27 mouse cellular contexts compared by ENCODE assay signal in genomic region chr8:105080814-105081336, GRCm38 (mm10). TPM values are rescaled to one million over a fixed set of nuclear protein-coding genes. Genes with fewer than 3 reads are reported as not detected.
A peak's percentile ranks its signal among the peaks of the same experiment; 100 is the strongest.
DNase-seq lines count a peak whose midpoint lies in the region; ATAC-seq and TF ChIP-seq lines count a peak whose summit lies in the region.
"Had no signal": no experiment of that assay in that cellular context is flagged by ENCODE, and none has a peak within 500 bp of the region (broad histone marks: within the 10 kb centered on the region; RNA-seq: fewer than 3 reads in every experiment).

No protein-coding gene starts in this region.

- H3K4me3 ChIP-seq in heart, adult 2 months, result no peak overlapping the region
- no peak overlapping the region for H3K4me3 ChIP-seq in liver, adult 2 months (ENCODE audit: insufficient read depth, low read depth, low read length)
- H3K4me3 ChIP-seq in liver, embryonic 11.5 days (ENCODE audit: low read depth, low read length), result no peak overlapping the region
- no peak overlapping the region for H3K4me3 ChIP-seq in intestine, embryonic 16.5 days (ENCODE audit: low read length)
- H3K4me3 ChIP-seq: embryonic facial prominence, embryonic 10.5 days; embryonic facial prominence, embryonic 12.5 days; forebrain, embryonic 13.5 days; forebrain, embryonic 15.5 days had no signal

- intact Hi-C loops in heart, adult 2 months (cut with DNase I), result no loop called here

- no peak for TF ChIP-seq EP300 in heart, adult 2 months (IDR thresholded peaks at IDR 0.05; ENCODE audit: insufficient read depth, low read depth, low read length)

- H3K27me3 ChIP-seq in heart, adult 2 months (ENCODE audit: control insufficient read depth, insufficient read depth, low read length), result no peaks in the 10 kb centered on the region
- H3K27me3 ChIP-seq in liver, adult 2 months (ENCODE audit: control insufficient read depth, insufficient read depth, low read length), result no peaks in the 10 kb centered on the region
- H3K27me3 ChIP-seq in liver, embryonic 11.5 days (replicated peaks; ENCODE audit: control insufficient read depth, insufficient read depth, low read length), result no peaks in the 10 kb centered on the region
- no peaks in the 10 kb centered on the region for H3K27me3 ChIP-seq in intestine, embryonic 16.5 days (replicated peaks; ENCODE audit: control insufficient read depth, insufficient read depth, low read length)
- H3K27me3 ChIP-seq: embryonic facial prominence, embryonic 12.5 days; forebrain, embryonic 13.5 days; forebrain, embryonic 15.5 days had no signal

- H3K27ac ChIP-seq in heart, adult 2 months, result no peak overlapping the region
- peak overlapping the region; percentile 89 for H3K27ac ChIP-seq in liver, adult 2 months (replicated peaks; ENCODE audit: insufficient read depth, low read depth, low read length)
- H3K27ac ChIP-seq in liver, embryonic 11.5 days (ENCODE audit: low read depth, low read length), result no peak overlapping the region
- H3K27ac ChIP-seq in intestine, embryonic 16.5 days (ENCODE audit: low read length), result no peak overlapping the region
- H3K27ac ChIP-seq: embryonic facial prominence, embryonic 10.5 days; embryonic facial prominence, embryonic 12.5 days; forebrain, embryonic 13.5 days; forebrain, embryonic 15.5 days had no signal

- H3K9me3 ChIP-seq in liver, embryonic 11.5 days (ENCODE audit: control insufficient read depth, low read length), result no peaks in the 10 kb centered on the region
- H3K9me3 ChIP-seq in intestine, embryonic 16.5 days (ENCODE audit: control insufficient read depth, low read length), result no peaks in the 10 kb centered on the region
- H3K9me3 ChIP-seq: embryonic facial prominence, embryonic 10.5 days; embryonic facial prominence, embryonic 12.5 days; forebrain, embryonic 13.5 days; forebrain, embryonic 15.5 days; G1E had no signal

- no peak for TF ChIP-seq CTCF in heart, adult 2 months (IDR thresholded peaks at IDR 0.05)
- TF ChIP-seq CTCF in liver, adult 2 months (IDR thresholded peaks at IDR 0.05; ENCODE audit: low read depth, low read length), result no peak

- H3K9ac ChIP-seq in heart, adult 2 months (ENCODE audit: low read depth, low read length), result no peak overlapping the region
- H3K9ac ChIP-seq in liver, adult 2 months (ENCODE audit: low read depth, low read length), result peak overlapping the region; percentile 71
- H3K9ac ChIP-seq in liver, embryonic 11.5 days (ENCODE audit: low read depth, low read length), result no peak overlapping the region
- no peak overlapping the region for H3K9ac ChIP-seq in intestine, embryonic 16.5 days (ENCODE audit: low read depth, low read length)
- H3K9ac ChIP-seq: embryonic facial prominence, embryonic 12.5 days; forebrain, embryonic 13.5 days; forebrain, embryonic 15.5 days had no signal

- no peaks in the 10 kb centered on the region for H3K36me3 ChIP-seq in heart, adult 2 months (ENCODE audit: control insufficient read depth, insufficient read depth, low read length)
- H3K36me3 ChIP-seq in liver, adult 2 months (ENCODE audit: control insufficient read depth, insufficient read depth, low read length), result peaks cover 12% of the 10 kb centered on the region
- H3K36me3 ChIP-seq in liver, embryonic 11.5 days (ENCODE audit: control insufficient read depth, insufficient read depth, low read length), result no peaks in the 10 kb centered on the region
- no peaks in the 10 kb centered on the region for H3K36me3 ChIP-seq in intestine, embryonic 16.5 days (ENCODE audit: control insufficient read depth, insufficient read depth, low read length)
- H3K36me3 ChIP-seq: embryonic facial prominence, embryonic 10.5 days; embryonic facial prominence, embryonic 12.5 days; forebrain, embryonic 15.5 days; G1E had no signal

- WGBS in heart, adult 2 months, result 66% methylated on average over 5 of the region's 5 CpGs
- 20% methylated on average over 5 of the region's 5 CpGs for WGBS in liver, adult 2 months
- 61% methylated on average over 5 of the region's 5 CpGs for WGBS in liver, embryonic 11.5 days
- WGBS in intestine, embryonic 16.5 days, result 44% methylated on average over 5 of the region's 5 CpGs

- no peaks in the 10 kb centered on the region for H3K4me1 ChIP-seq in heart, adult 2 months (ENCODE audit: control insufficient read depth, insufficient read depth, low read length)
- H3K4me1 ChIP-seq in liver, adult 2 months (ENCODE audit: control insufficient read depth, insufficient read depth, low read length), result peaks cover 31% of the 10 kb centered on the region
- H3K4me1 ChIP-seq in liver, embryonic 11.5 days (replicated peaks; ENCODE audit: control insufficient read depth, insufficient read depth, low read length), result no peaks in the 10 kb centered on the region
- no peaks in the 10 kb centered on the region for H3K4me1 ChIP-seq in intestine, embryonic 16.5 days (ENCODE audit: control insufficient read depth, insufficient read depth, low read length)
- H3K4me1 ChIP-seq: embryonic facial prominence, embryonic 10.5 days; embryonic facial prominence, embryonic 12.5 days; forebrain, embryonic 13.5 days; forebrain, embryonic 15.5 days had no signal

- no peak for TF ChIP-seq POLR2A in heart, adult 2 months (IDR thresholded peaks at IDR 0.05; ENCODE audit: insufficient read depth, low read depth, low read length)
- TF ChIP-seq POLR2A in liver, adult 2 months (IDR thresholded peaks at IDR 0.05; ENCODE audit: extremely low read depth, insufficient read depth, low read length), result no peak

- peak; percentile 33 for DNase-seq in heart, adult 11 months
- DNase-seq in heart, adult 2 months, result no peak
- DNase-seq in liver, adult 2 months (ENCODE audit: extremely low read depth, low read depth, low spot score), result peak; percentile 96
- no peak for DNase-seq in liver, embryonic 11.5 days (ENCODE audit: low spot score)
- DNase-seq: adrenal gland, adult 8-10 months; adrenal gland, postnatal 14 days; adrenal gland, postnatal 36 days; B cell, adult 2 months; cerebellum, adult 11-12 months; cerebellum, adult 2 months; cerebellum, adult 9-10 months; cerebellum, postnatal 10 days; cerebellum, postnatal 25 days had no signal

- H3K4me2 ChIP-seq in liver, embryonic 11.5 days, result no peak overlapping the region
- no peak overlapping the region for H3K4me2 ChIP-seq in intestine, embryonic 16.5 days (ENCODE audit: low read depth, low read length)
- H3K4me2 ChIP-seq: embryonic facial prominence, embryonic 12.5 days; forebrain, embryonic 13.5 days; forebrain, embryonic 15.5 days had no signal

- H3K79me2 ChIP-seq in heart, adult 2 months (replicated peaks; ENCODE audit: control insufficient read depth, insufficient read depth, low read length), result no peaks in the 10 kb centered on the region
- no peaks in the 10 kb centered on the region for H3K79me2 ChIP-seq in liver, adult 2 months (ENCODE audit: control insufficient read depth, insufficient read depth, low read length)

- no peak for ATAC-seq in liver, embryonic 11.5 days (replicated peaks; ENCODE audit: low FRiP score)
- peak; percentile 52; the same call in 1 of the 2 replicates for ATAC-seq in intestine, embryonic 16.5 days
- ATAC-seq: activated CD4-positive, CD25-positive, alpha-beta regulatory T cell, adult 4 months; CD4-positive, CD25-positive, alpha-beta regulatory T cell, adult 4 months; forebrain, embryonic 13.5 days; forebrain, embryonic 15.5 days; Patski had no signal

RNA-seq across cellular contexts. Expression of gene Ces3b, which starts 2.7 kb away (rescaled TPM):
- not detected for total RNA-seq in heart, adult 2 months (2021)
- 0.32 TPM in 1 of 2 replicates, not detected in the other for polyA plus RNA-seq in heart, adult 2 months (2012; rRNA removed)
- 271 and 504 TPM in 2 replicates for total RNA-seq in liver, adult 2 months (2014; rRNA removed)
- polyA plus RNA-seq in liver, adult 2 months (2012; rRNA removed), result 213 and 453 TPM in 2 replicates
- not detected in 2 replicates for polyA plus RNA-seq in liver, embryonic 11.5 days (2014; fragmentation: Nextera tagmentation; extraction: Ambion mirVana)
- not detected in 2 replicates for polyA plus RNA-seq in intestine, embryonic 16.5 days (2015; fragmentation: Nextera tagmentation; extraction: Ambion mirVana)
- total RNA-seq: adrenal gland, adult 18-20 months; CH12.LX had no signal
- polyA plus RNA-seq: activated CD4-positive, CD25-positive, alpha-beta regulatory T cell, adult 4 months; CD4-positive, CD25-positive, alpha-beta regulatory T cell, adult 4 months; cerebellum, adult 2 months; cortical plate, adult 2 months; embryonic facial prominence, embryonic 10.5 days; embryonic facial prominence, embryonic 12.5 days; embryonic facial prominence, embryonic 14.5 days; forebrain, embryonic 11.5 days; forebrain, embryonic 13.5 days; forebrain, embryonic 15.5 days; G1E; Patski had no signal

RNA-seq across cellular contexts. Expression of gene Ces3a, which starts 32.5 kb away (rescaled TPM):
- total RNA-seq in heart, adult 2 months (2021), result not detected
- polyA plus RNA-seq in heart, adult 2 months (2012; rRNA removed), result 0.26 TPM in 1 of 2 replicates, not detected in the other
- total RNA-seq in liver, adult 2 months (2014; rRNA removed), result 819 and 925 TPM in 2 replicates
- polyA plus RNA-seq in liver, adult 2 months (2012; rRNA removed), result 768 and 1,045 TPM in 2 replicates
- polyA plus RNA-seq in liver, embryonic 11.5 days (2014; fragmentation: Nextera tagmentation; extraction: Ambion mirVana), result not detected in 2 replicates
- polyA plus RNA-seq in intestine, embryonic 16.5 days (2015; fragmentation: Nextera tagmentation; extraction: Ambion mirVana), result not detected in 2 replicates
- total RNA-seq: CH12.LX, G1E had no signal
- polyA plus RNA-seq: activated CD4-positive, CD25-positive, alpha-beta regulatory T cell, adult 4 months; CD4-positive, CD25-positive, alpha-beta regulatory T cell, adult 4 months; cerebellum, adult 2 months; cortical plate, adult 2 months; embryonic facial prominence, embryonic 10.5 days; embryonic facial prominence, embryonic 12.5 days; embryonic facial prominence, embryonic 14.5 days; forebrain, embryonic 11.5 days; forebrain, embryonic 13.5 days; forebrain, embryonic 15.5 days; G1E; Patski had no signal

RNA-seq across cellular contexts. Expression of gene Ces4a, which starts 50.7 kb away (rescaled TPM):
- not detected for total RNA-seq in heart, adult 2 months (2021)
- polyA plus RNA-seq in heart, adult 2 months (2012; rRNA removed), result not detected in 2 replicates
- 0.13 and 0.55 TPM in 2 replicates for total RNA-seq in liver, adult 2 months (2014; rRNA removed)
- 0.09 and 0.93 TPM in 2 replicates for polyA plus RNA-seq in liver, adult 2 months (2012; rRNA removed)
- not detected in 2 replicates for polyA plus RNA-seq in liver, embryonic 11.5 days (2014; fragmentation: Nextera tagmentation; extraction: Ambion mirVana)
- polyA plus RNA-seq in intestine, embryonic 16.5 days (2015; fragmentation: Nextera tagmentation; extraction: Ambion mirVana), result not detected in 2 replicates
- total RNA-seq: adrenal gland, adult 18-20 months; adrenal gland, postnatal 14 days; adrenal gland, postnatal 36 days; CH12.LX; G1E had no signal
- polyA plus RNA-seq: activated CD4-positive, CD25-positive, alpha-beta regulatory T cell, adult 4 months; cortical plate, adult 2 months; embryonic facial prominence, embryonic 10.5 days; embryonic facial prominence, embryonic 12.5 days; embryonic facial prominence, embryonic 14.5 days; forebrain, embryonic 11.5 days; G1E; Patski had no signal

Comparison
In these comparisons a context has a peak if more than half of its experiments do, and no peak if none do; other contexts are left out.
1. DNase-seq: peak in heart, adult 11 months (single experiment) and liver, adult 2 months (single experiment); none in heart, adult 2 months (0 of 2) and liver, embryonic 11.5 days (single experiment).
2. RNA of gene Ces3b, which starts 2.7 kb away (polyA plus RNA-seq): 213 to 453 TPM in liver, adult 2 months; 0.32 TPM in heart, adult 2 months, not detected in liver, embryonic 11.5 days and not detected in intestine, embryonic 16.5 days; every median in the first group is over 100 times any median in the second.
3. RNA of gene Ces3a, which starts 32.5 kb away (polyA plus RNA-seq): 768 to 1,045 TPM in liver, adult 2 months; 0.26 TPM in heart, adult 2 months, not detected in liver, embryonic 11.5 days and not detected in intestine, embryonic 16.5 days; every median in the first group is over 100 times any median in the second.